26 mouse cellular contexts compared by ENCODE assay signal in the genomic region with DNA sequence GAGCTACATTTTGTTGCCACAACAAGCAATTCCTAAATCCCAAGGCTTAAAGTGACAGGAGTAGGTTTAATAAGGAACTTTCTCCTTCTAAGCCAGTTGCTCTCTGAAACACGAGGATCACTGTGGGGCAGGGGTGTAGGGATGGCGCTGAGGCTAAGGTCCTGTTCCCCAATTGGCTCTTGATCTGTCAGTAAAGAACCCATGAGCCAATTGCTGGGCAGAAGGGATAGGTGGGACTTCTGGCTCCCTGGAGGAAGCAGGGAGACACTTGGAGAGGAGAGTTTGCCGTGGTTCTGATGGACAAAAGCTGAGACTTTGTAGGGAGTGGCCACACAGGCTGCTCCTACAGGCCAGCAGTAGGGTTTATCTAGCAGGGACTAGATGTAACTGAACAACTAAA.
DNase-seq lines count a peak whose midpoint lies in the region; ATAC-seq lines count a peak whose summit lies in the region.
"Had no signal": no experiment of that assay in that cellular context is flagged by ENCODE, and none has a peak within 500 bp of the region (broad histone marks: within the 10 kb centered on the region; RNA-seq: fewer than 3 reads in every experiment).

No protein-coding gene starts in this region.

- peak; percentile 35 for DNase-seq in embryo, embryonic 10 days (ENCODE audit: low spot score)
- DNase-seq in embryo, embryonic 9.5 days (ENCODE audit: extremely low spot score): no peak
- no peak for DNase-seq in heart, postnatal 36 days
- peak; percentile 31 for DNase-seq in retina, postnatal 1 day
- DNase-seq in retina, embryonic 14.5 days (ENCODE audit: low spot score): no peak
- DNase-seq in cerebellum, adult 11-12 months: no peak
- no peak for DNase-seq in forebrain, embryonic 10.5 days (ENCODE audit: extremely low spot score, low spot score)
- DNase-seq: adrenal gland, adult 8-10 months; adrenal gland, postnatal 36 days; B cell, adult 2 months; cerebellum, adult 11 months; cerebellum, adult 9-10 months; cerebellum, postnatal 25 days; gastrocnemius, adult 2 months; gastrocnemius, postnatal 25 days; heart, postnatal 10 days; kidney, adult 8-10 months had no signal

- no peak overlapping the region for H3K27ac ChIP-seq in heart, embryonic 13.5 days (replicated peaks)
- no peak overlapping the region for H3K27ac ChIP-seq in forebrain, embryonic 10.5 days
- H3K27ac ChIP-seq: embryonic facial prominence, embryonic 12.5 days; gastrocnemius, adult 2 months; hindbrain, embryonic 15.5 days had no signal

- H3K4me3 ChIP-seq in heart, embryonic 13.5 days: no peak overlapping the region
- H3K4me3 ChIP-seq in forebrain, embryonic 10.5 days: no peak overlapping the region
- H3K4me3 ChIP-seq: embryonic facial prominence, embryonic 12.5 days; gastrocnemius, adult 2 months; hindbrain, embryonic 15.5 days had no signal

- 0 out of 2 replicates have a peak, but pooled peaks cover 5% of the 10 kb centered on the region for H3K9me3 ChIP-seq in heart, embryonic 13.5 days
- H3K9me3 ChIP-seq in forebrain, embryonic 10.5 days: no peaks in the 10 kb centered on the region
- H3K9me3 ChIP-seq: embryonic facial prominence, embryonic 12.5 days; hindbrain, embryonic 15.5 days had no signal

- WGBS in heart, embryonic 13.5 days: 32% methylated on average over 3 of the region's 3 CpGs
- 46% methylated on average over 3 of the region's 3 CpGs for WGBS in forebrain, embryonic 10.5 days

- H3K36me3 ChIP-seq in heart, embryonic 13.5 days: no peaks in the 10 kb centered on the region
- no peaks in the 10 kb centered on the region for H3K36me3 ChIP-seq in forebrain, embryonic 10.5 days (replicated peaks)
- H3K36me3 ChIP-seq: embryonic facial prominence, embryonic 12.5 days; hindbrain, embryonic 15.5 days had no signal

- no peak for ATAC-seq in heart, embryonic 13.5 days (ENCODE audit: extremely low read depth, insufficient number of reproducible peaks, low FRiP score, low TSS enrichment)
- ATAC-seq: CD4-positive, CD25-positive, alpha-beta regulatory T cell, adult 4 months; forebrain, embryonic 14.5 days; inflammation-experienced regulatory T-cells, adult 6 months; intestine, postnatal 0 days; Patski had no signal

- intact Hi-C loops in heart, postnatal 36 days (cut with DNase I): no loop called here

- H3K4me1 ChIP-seq in heart, embryonic 13.5 days: peaks cover 30% of the 10 kb centered on the region
- no peaks in the 10 kb centered on the region; the same call in 1 of the 2 replicates for H3K4me1 ChIP-seq in forebrain, embryonic 10.5 days
- H3K4me1 ChIP-seq: hindbrain, embryonic 15.5 days had no signal

- H3K27me3 ChIP-seq in heart, embryonic 13.5 days (replicated peaks): no peaks in the 10 kb centered on the region
- no peaks in the 10 kb centered on the region for H3K27me3 ChIP-seq in forebrain, embryonic 10.5 days (ENCODE audit: poor library complexity, severe bottlenecking)
- H3K27me3 ChIP-seq: embryonic facial prominence, embryonic 12.5 days; hindbrain, embryonic 15.5 days; Patski had no signal

- H3K4me2 ChIP-seq in heart, embryonic 13.5 days: peak overlapping the region; percentile 23
- H3K4me2 ChIP-seq: embryonic facial prominence, embryonic 12.5 days; heart, embryonic 11.5 days; hindbrain, embryonic 15.5 days had no signal

- no peak overlapping the region for H3K9ac ChIP-seq in heart, embryonic 13.5 days
- H3K9ac ChIP-seq: embryonic facial prominence, embryonic 12.5 days; hindbrain, embryonic 15.5 days had no signal

Comparison
In these comparisons a context has a peak if more than half of its experiments do, and no peak if none do; other contexts are left out.
1. DNase-seq: peak in embryo, embryonic 10 days (single experiment) and retina, postnatal 1 day (single experiment); none in embryo, embryonic 9.5 days (single experiment), heart, postnatal 36 days (0 of 2), retina, embryonic 14.5 days (single experiment), cerebellum, adult 11-12 months (single experiment) and forebrain, embryonic 10.5 days (single experiment).